Mouse (Mus musculus) cerebellum, adult 11-12 months (tissue): ENCODE measurements around the gene Polrmt.

Experiments
- DNase-seq: peaks from one replicate; pipeline ENCODE4 v3.0.0; 2022

The Polrmt gene

DNA sequence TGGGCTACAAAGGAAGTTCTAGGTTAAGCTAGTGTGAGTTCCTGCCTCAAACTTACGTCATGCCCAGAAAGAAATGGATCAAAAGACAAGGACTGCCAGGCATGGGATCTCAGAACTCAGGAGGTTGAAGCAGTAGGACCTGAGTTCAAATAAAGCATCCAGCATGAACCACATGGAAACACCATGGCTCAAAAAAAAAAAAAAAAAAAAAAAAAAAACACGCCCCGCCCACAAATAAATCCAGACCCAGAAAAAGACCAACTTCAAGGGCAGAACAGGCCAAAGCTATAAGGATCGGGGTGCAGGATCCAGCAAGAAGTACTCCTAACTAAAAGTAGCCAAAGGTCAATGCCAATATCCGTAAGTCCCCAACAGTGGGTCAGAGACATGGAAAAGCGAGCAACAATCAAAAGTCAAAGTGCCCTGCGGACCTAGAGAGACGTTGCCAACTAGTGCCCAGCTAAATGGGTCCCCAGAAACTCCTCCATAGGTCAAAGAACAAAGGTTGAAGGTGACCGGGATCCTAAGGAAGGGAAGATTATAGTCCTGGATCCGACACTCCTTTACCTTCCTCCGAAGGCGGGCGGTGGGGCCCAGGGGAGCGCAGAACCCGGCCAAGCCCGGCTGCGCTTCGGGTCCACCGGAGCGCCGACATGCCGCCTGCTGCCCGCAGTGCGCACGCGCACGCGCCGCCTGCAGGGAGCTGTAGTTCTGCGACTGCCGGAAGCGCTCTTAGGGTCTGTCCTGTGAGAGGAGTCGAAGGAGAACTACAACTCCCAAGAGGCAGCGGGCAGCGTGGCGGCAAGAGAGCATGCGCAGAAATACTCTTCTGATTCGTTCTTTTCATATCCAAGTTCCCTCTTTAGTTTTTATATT is at the start of gene Polrmt:
Polrmt (minus strand) TSS at position 684 of the 876 bp plus-strand sequence.
- peak; percentile 98 for DNase-seq

DNA sequence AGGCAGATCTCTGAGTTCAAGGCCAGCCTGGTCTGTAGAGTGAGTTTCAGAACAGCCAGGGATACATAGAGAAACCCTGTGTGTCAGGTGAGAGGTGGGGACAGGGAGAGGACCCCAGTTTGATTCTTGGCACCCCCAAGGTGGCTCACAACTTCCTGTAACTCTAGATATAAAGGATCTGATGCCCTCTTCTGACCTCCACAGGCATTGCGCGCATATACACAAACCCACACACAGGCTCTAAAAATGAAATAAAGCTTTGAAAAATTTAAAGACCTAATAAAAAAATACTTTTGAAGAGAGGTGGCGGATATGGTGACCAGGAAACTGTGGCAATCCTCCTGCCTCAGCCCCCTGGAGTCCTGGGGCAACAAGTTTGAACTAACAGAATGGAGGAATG is 49.5 kb upstream of the Polrmt start:
- no peak for DNase-seq

DNA sequence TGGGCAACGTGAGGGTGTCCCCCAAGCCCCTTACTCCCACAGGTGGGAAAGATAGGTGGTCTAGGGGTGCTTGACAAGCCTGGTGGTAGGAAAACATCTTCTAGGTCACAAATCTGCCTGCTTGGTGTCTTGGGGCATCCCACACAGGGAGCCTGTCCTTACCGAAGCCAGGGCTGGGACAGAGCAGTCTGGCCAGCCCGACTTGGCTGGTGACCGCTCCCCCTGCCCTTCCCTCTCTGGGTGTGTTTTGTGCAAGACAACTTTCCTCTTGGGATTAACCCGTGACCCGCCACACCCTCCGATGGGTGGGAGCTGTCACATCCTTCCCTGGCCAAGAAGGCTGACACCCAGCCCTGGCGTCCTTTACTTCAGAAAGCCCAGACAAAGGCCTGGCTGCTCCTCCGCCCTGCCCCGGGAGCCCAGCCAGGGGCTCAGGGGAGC is 48.1 kb upstream of the Polrmt start:
- peak; percentile 69 for DNase-seq

DNA sequence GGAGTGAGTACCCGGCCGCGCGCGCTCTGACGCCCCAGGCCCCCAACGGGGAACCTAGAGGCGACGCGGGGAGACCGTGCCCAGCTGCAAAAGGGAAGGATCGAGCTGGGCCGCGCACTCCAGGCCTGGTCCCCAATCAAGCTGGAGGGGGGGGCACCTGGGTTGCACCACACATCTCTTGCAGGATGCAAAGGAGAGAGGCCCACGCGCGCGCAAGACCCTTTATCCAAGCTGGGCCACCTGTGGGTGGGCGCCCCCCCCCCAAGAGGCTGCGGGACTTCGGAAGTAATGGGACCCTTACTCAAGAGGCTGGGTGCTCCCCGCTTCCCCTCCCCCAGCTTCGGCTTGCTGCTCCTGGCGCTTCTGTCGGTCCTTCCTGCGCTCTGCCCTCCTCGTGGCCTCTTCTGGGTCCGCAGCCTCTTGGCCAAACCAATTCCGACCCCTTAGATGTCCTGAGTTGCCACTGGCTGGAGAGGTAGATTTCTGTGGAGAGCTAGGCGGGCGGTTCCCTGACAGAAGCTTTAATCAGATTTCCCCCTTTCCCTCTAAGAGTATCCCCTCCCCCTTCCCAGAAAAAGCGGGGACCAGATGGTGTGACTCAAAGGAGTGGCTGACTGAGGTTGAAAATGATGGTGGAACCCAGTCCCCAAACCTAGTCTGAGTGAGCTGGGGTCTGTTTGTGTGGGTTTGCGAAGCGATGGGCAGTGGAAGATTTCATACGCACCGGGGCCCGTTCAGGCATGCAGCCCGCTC is 47.5 kb upstream of the Polrmt start:
- DNase-seq, result peak; percentile 80

DNA sequence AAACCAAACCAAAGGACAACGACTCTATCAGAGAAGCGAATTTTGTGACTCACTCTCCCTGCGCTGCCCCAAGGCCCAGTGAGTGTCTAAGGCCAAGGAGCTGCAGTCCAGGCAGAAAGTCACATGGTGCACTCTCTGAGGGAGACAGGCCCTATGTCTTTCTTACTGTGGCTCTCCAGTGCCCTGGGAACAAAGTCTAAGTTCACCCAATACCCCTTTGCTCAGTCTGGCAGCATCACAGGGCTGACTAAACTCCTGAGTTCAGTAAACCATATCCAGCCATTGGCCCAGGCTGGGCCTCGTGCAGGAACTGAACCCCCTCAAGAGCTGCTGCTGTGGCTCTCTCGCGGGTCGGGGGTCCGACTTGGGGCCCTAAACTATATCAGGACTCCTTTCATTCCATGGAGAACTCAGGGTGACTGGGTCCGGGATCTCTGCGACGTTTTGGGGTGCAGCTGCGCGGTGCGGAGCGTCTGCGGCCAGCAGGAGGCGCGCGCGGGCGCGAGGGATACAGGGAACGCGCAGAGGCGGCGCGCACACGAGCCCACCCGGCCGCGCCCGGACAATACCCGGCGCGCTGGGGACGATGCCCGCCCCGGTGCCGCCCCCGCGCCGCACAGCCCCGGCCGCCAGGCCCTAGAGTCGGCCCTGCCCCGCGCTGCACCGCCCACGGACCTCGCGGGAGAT is 46.8 kb upstream of the Polrmt start, which contains the start of gene Palm:
Palm (plus strand) TSS at position 522 of the 687 bp plus-strand sequence.
- no peak for DNase-seq

DNA sequence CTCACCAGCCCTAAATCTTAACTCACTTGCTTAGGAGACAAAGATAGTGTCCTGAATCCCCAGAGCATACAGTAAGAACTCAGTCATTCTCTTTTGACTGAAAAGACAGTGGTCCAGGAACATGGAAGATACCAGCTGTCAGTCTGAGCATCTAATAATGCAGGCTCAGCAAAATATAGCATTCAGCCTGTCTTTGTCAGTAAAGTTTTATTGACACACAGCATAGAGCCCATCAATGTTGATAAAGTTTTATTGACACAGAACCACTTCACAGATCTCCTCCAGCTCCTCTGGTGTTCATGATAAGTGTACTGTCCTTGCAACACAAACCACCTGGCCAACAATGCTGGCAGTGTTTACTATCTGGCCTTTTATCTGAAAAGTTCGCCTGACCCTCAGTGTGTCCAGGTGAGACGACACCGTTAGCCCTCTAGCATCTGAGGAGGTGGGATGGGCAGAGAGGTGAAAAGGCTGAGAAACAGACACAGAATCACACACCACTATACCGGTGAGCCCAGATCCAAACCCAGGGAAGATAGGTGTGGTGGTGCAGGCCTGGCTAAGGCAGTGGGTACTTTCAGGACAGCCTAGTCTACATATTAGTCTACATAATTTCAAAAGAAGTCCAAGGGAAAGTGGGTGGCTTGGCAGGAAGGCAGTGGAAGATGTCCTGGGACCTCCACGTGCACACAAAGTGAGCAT is 46.1 kb upstream of the Polrmt start:
- no peak for DNase-seq

DNA sequence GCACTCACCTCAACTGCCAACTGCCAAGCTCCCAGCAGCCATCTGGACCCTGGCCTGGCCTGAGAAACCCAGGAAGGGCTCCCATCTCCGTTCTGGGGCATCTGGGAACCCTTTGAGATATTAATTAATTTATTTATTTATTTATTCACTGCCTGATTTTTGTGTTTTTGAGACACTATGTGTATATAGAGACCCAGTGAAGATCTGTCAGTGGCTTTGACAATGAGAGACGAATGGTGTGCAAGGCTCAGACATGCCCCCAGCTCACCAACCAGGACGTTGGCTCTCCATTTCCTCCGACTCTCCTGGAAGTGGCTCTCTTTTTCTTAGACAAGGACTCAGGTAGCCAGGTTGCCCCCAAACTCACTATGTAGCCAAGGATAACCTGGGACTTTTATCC is 44.5 kb upstream of the Polrmt start, which contains the start of gene Prss57:
Prss57 (minus strand) TSS at position 101 of the 400 bp plus-strand sequence.
- DNase-seq, result no peak

DNA sequence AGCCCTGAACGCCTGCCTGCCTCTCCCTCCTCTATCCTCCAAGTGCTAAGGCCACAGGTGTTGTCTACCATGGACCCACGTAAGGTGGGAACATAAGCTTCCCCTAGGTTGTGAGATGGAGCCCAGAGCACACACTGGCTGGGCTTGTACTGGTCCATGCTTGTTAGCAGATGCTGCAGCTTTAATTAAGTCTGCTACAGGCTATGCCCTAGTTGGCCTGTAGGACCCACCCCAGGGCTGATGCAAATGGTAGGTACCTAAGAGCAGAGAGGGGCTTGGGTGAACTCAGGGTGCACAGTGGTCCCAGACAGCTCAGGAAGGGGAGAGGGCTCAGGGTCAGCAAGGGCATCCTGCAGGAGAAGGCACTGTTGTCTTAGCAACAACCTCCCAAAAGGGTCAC is 43.2 kb upstream of the Polrmt start:
- no peak for DNase-seq

DNA sequence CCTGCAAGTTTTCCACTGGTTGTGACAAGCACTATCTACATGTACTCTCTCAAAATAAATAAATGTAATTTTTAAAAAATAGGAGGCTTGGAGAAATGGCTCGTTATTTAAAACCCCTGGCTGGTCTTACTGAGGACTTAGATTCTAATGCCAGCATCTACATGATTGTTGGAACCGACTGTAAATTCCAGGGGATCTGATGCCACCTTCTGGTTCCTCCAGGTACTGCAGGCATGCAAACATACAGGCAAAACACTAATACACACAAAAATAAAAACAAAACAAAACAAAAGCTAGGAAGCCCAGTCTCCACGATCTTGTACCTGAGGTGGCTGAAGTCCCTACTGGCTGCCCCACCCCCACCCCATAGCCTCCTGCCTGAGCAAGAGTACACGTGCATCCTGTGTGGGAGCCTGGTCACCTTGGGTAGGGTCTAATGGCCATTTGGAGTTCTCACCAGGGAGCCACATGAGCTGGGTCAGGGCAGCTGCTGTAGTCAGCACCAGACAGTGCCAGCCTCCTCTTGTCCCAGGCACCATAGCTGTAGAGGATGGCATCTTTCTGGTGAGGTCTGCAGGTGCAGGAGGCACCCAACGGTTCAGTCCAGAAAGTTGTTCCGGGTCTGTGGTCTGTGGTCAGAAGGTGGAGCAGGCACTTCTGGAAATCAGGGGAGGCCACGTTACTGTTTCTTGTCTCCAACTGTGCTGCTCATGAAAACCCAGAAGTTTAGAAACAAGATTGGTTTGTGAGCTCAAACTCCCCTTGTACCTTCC is 42.2 kb upstream of the Polrmt start:
- peak; percentile 63 for DNase-seq

DNA sequence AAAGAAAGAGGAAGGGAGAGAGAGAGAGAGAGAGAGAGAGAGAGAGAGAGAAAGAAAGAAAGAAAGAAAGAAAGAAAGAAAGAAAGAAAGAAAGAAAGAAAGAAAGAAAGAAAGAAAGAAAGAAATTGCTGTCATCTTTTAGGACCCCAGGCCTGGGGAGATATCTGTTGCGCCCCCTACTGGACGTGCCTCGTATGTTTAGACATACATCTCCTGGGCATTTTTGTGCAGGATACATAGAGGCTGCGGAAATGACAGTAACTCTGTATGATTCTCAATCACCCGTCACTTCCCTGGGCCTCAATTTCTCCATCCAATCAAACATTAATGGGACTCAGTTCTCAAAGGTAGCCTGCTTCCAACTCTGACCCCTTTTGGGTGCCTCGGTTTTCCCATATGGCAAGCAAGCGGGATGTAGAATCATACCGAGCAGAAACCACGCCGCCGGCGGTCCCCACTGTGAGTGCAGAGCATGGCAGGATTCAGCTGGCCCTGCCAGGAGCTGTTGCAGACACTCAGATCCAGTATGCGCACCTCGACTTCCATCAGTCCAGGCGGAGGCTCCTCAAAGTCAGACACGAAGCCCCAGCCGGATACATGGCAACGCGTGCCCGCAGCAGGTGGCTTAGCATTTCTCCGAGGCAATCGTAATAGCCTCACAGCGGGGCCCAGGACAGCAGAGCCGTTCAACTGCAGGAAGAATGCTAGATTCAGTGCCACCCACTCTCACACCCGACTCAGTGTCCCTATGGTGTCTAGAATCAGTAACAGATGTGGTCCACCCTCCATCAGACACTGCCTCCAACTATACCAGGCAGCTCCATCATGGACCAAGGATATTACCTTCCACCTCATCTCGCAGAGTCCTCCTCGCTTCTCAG is 37.8 kb upstream of the Polrmt start:
- no peak for DNase-seq

DNA sequence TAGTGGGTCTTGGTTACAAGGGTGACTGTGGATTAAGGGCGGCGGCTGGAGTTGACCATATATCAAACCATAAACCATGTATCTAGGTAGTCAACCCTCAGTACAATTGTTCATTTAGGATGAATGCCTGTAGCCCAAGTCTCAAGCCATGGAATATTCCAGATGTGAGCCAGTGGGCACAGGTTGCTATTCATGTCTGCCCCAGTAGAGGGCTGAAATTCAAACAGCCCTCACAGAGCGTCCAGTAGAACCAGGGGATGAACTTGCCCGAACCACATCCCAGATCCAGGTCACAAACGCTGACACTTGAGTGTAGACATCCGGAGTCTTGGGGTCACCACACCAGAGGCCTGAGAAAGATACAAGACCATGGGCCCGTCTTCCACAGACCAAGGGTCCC is 36.7 kb upstream of the Polrmt start:
- no peak for DNase-seq

DNA sequence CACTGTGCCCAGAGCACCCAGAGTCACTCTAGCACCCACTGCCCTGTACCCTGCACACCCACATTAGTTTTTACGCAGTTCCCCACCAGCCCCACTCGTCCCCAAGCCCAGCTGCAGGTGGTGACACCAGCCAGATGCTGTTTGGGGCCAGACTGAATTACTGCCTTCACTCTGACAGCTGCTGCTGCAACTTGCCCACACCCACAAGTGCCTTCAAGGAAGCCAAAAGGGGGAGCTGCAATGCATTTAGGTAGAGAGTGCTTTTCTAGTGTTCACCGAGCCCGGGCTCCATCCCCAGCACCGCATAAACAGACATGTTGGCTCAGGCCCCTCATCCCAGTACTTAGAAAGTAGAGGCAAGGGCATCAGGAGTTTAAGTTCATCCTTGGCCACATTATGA is 35.6 kb upstream of the Polrmt start:
- DNase-seq, result no peak

DNA sequence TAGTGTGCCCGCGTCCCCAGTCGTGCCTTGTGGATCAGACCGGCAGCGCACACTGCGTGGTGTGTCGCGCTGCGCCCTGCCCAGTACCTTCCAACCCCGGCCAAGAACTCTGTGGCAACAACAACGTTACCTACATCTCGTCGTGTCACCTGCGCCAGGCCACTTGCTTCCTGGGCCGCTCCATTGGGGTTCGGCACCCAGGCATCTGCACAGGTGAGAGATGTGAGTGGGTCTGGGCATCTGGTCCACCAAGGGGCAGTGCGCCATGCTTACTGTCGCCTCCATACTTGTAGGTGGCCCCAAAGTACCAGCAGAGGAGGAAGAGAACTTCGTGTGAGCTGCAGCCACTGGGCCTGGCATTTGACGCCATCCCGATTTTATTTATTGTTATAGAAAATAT is 34.8 kb upstream of the Polrmt start:
- peak; percentile 77 for DNase-seq

DNA sequence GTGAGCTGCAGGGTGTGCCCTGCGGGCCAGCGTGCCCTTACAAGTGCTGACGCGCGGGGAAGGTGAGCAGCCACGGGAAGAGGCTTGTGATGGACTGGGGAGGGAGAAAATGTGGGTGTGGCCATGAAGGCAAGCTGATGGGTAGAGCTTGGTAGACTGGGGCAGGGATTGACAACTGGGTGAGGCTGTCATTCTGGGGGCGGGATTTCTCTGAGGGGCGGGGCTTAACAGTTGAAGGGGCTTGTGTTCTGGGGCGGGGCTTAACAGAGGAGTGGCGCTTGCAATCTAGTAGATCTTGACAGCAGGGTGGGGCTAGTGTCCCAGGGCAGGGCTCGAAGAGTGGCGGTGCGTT is 34.3 kb upstream of the Polrmt start:
- no peak for DNase-seq

DNA sequence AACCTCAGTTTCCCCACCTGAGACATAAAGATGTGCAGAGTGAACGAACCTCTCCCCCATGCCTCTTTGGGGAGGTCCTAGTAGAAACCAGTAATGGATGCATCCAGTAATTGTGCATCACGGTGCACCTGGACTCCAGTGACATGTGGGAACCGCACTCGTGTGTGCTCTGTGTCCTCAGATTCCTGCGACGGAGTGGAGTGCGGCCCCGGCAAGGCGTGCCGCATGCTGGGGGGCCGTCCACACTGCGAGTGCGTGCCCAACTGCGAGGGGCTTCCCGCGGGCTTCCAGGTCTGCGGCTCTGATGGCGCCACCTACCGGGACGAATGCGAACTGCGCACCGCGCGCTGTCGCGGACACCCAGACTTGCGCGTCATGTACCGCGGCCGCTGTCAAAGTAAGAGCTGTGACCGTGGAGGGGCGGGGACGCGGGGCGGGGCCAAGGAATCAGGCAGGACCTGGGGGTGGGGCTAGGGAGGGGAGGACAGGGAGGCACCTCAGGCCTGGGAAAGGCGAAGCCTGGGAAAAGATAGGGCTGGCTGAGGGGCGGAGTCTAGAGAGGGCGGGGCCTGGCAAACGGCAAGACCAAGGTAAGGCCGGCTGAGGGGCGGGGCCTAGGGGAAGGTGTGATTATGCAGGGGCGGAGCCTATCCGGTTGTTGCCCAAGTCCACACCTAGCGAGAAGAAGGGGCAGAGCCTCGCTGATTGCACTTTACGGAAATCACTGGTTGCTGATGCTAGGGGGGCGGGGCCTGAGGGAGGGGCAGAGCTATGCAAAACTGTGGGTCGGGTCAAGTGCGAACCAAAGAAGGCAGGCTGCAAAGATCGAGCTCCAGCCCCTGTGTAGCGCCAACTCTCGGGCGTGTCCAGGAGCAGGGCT is 33.6 kb upstream of the Polrmt start:
- peak; percentile 99 for DNase-seq

DNA sequence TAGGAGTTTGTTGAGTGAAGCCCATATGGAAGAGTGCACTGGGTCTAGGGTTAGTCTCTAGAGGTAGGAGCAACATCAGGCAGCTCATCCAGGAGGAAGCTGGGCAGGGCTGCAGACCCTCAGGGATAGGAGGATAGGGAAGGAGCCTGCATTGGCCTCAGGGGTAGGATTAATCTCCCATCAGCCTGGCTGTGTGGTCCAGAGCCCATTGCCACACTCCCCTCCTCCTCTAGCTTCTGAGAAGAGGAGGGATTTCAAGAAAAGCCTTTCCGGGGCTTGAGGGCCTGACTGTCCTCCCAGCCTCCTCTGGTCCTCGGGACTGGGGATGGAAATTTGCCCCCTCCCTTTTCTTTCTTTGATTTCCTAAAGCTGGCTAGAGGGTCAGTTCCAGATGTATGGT is 32.8 kb upstream of the Polrmt start:
- DNase-seq, result no peak

DNA sequence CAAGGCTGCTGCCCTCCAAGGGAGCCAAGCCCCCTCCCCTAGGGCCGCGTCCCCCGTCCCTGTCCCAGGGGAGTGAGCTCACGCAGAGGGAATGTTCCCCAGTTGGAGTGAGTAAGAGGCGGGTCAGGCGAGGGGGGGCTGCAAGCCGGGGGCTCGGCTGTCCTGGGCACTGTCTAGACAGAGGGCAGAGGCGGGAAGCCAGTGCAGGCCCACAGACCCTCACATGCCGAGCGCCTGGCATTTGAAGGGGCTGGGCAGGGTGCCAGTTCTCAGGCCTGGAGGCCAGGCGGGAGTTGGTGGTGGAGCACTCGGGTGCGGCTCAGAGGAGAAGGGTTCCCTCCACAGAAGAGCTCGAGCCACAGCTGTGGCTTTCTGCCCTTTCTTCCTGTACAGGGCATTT is 31.6 kb upstream of the Polrmt start:
- DNase-seq, result peak; percentile 76

DNA sequence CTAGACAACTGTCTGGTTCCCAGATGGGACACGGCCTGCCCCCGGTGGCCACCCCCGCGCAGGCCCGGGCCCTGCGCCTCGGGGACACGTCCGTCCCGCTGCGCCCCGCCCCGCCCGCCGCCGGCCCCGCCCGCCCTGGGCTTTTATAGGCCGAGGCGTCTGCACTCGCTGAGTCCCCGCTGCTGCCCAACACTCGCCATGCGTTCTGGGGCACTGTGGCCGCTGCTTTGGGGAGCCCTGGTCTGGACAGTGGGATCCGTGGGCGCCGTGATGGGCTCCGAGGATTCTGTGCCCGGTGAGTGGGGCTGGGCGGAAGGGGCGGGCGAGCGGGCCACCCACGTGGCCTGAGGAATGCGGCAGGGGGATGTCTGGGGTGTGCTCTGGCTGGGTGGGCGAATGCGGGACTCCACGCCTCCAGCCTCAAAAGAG is 30.7 kb upstream of the Polrmt start, which contains the start of gene Fstl3:
Fstl3 (plus strand) TSS at position 170 of the 429 bp plus-strand sequence.
- no peak for DNase-seq

DNA sequence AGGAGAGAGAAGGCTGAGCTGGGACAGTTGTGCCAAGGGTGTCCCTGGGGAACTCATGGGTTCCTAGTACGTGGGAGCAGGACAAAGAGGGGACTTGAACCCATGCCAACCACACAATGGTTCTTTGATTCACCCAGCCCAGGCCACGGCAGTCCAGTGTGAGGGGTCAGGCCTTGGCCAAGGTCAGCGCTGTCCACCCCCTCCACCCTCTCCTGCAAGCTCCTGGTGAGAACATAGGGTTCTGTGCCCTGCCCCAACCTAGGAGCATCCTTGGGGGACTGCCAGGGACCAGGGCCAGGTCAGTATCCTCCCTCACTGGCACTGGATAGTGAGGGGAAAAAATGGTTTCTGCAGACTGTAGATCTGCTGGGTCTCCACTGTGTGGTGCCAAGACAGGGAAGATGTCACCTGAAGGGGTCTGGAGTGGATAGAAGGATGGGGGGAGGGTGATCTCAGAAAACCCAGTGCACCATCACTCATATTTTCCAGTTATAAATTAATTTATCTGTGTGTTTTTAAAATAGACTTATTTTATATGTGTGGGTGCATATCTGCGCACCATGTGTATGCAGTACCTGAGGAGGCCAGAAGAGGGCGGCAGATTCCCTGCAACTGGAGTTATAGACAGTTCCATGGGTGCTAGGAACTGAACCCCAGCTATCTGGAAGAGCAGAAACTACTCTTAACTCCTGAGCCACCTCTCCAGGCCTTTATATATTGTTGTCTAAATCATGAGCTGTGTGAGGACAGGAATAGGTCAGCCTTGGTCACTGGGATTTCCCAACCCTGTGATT is 28.3 kb upstream of the Polrmt start:
- no peak for DNase-seq
